Mouse (Mus musculus) kidney, adult 2 months (tissue): ENCODE data around the gene Cpm. TPM values are rescaled to one million over a fixed set of nuclear protein-coding genes. Genes with fewer than 3 reads are reported as not detected.

ENCODE experiments used
- DNase-seq: peaks from one replicate; pipeline ENCODE4 v3.0.0; 2021
- H3K27ac ChIP-seq: fragments of 200-500 bp; 2 replicates; pipeline ENCODE4 v1.5.1; 2012; ENCODE audit warnings: low read depth, low read length, control low read depth, inconsistent platforms; ENCODE audit not compliant: insufficient read depth
- H3K27me3 ChIP-seq: fragments of 200-500 bp; replicated peaks from 2 replicates; pipeline ENCODE4 v1.6.1; 2012; ENCODE audit warnings: mild to moderate bottlenecking, moderate library complexity, low read length, inconsistent platforms; ENCODE audit not compliant: control insufficient read depth, insufficient read depth
- H3K36me3 ChIP-seq: fragments of 200-500 bp; 2 replicates; pipeline ENCODE4 v1.6.1; 2012; ENCODE audit warnings: mild to moderate bottlenecking, moderate library complexity, low read length, inconsistent platforms; ENCODE audit not compliant: control insufficient read depth, insufficient read depth
- H3K4me1 ChIP-seq: fragments of 200-500 bp; 2 replicates; pipeline ENCODE4 v1.6.1; 2011; ENCODE audit warnings: low read length; ENCODE audit not compliant: control insufficient read depth, insufficient read depth
- H3K4me3 ChIP-seq: fragments of 200-500 bp; 2 replicates; pipeline ENCODE4 v1.5.1; 2011; ENCODE audit warnings: mild to moderate bottlenecking, low read depth, low read length, control low read depth; ENCODE audit not compliant: insufficient read depth
- CTCF ChIP-seq: fragments of 200-500 bp; conservative IDR thresholded peaks from 2 replicates; pipeline ENCODE4 v1.5.1; 2011; ENCODE audit warnings: low read depth, mild to moderate bottlenecking, control low read depth, low read length, moderate library complexity, mixed read lengths; ENCODE audit not compliant: insufficient read depth, insufficient read length
- POLR2A ChIP-seq: fragments of 200-500 bp; IDR thresholded peaks from one replicate; pipeline ENCODE4 v1.6.1; 2011; ENCODE audit warnings: low read depth, low read length, control low read depth
- WGBS: fragments of 180-500 bp; shearing (Covaris S2); methylation state at CpG from one replicate; pipeline ENCODE4 v1.1.7; 2018; 5-methylcytosine and 5-hydroxymethylcytosine counted together
- polyA plus RNA-seq: library from polyadenylated mRNA; depleted of rRNA; stranded (reverse); fragments of >200 nt; gene quantifications from 2 replicates; pipeline ENCODE4 v1.2.3, GENCODE M21; 2012

The Cpm gene
- polyA plus RNA-seq, 1 experiment, result 37.2 TPM

DNA sequence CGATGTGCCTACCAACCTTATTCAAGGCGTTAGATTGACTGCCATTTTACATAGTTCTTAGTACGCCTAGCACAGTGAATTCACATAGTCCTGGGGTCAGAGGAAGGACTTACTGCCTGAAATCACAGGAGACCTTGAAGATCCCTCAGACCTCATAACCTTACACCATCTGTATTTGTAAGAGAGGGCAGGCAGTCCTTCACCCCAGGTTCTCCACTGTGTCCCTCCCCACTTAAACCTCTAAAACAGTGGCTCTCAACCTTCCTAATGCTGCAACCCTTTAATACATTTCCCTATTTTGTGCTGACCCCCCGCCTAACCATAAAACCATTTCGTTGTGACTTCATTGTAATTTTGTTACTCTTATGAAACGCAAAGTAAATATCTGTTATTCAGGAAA, 1.4 kb upstream of the Cpm start:
- 62% methylated on average over 6 of the region's 6 CpGs for WGBS
- DNase-seq, result no peak
- TF ChIP-seq CTCF, result no peak
- no peak for TF ChIP-seq POLR2A
- Histone ChIP-seq H3K27me3 (peaks cover 1% of the 10 kb centered on the region; the same call in 1 of the 2 replicates), H3K4me1 (peaks cover 3% of the 10 kb centered on the region; the same call in 1 of the 2 replicates), H3K27ac (no peak overlapping the region), H3K36me3 (no peaks in the 10 kb centered on the region), H3K4me3 (no peak overlapping the region)

DNA sequence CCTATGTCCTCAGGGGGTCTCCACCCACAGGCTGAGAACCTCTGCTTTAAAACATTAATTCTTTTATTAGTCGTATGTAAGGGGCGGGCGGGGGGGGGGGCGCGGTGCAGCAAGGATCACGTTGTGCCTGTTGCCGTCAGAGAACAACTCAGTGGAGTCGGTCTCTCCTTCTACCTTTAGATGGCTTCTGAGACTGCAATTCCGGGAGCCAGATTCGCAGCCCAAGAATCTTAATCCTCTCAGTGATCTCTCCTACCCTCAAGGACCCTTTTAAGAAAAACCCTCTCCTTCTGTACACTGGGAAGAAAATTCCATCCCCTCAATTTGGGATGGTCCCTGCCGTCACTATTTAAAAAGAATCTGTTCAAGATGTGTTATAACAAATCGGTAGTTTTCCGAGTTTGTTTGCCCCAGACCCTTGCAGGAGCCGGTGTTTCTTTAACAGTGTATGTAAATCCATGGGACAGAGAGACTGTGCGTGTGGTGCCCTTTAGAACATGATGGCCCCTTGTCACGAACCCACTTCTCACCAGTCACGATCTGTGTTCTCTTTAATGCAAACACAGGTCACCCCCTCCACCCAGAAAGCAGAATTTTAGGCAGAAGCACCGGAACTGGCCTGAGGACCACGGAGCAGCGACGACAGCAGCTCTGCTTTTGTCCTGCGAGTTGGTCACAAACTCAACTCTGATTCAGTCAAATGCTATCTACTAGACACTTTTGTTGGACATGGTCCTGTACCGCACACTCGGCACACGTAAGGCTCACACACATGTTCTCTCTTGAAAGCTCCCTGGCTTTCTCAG, 734 bp upstream of the Cpm start:
- TF ChIP-seq POLR2A, result no peak
- TF ChIP-seq CTCF, result 0 out of 2 replicates have a peak, but pooled peaks have one; percentile 2
- no peak overlapping the region for H3K27ac ChIP-seq
- peaks cover 3% of the 10 kb centered on the region; the same call in 1 of the 2 replicates for H3K4me1 ChIP-seq
- peak overlapping the region; percentile 50 for H3K4me3 ChIP-seq
- no peak for DNase-seq
- WGBS, result 9% methylated on average over 25 of the region's 25 CpGs
- peaks cover 1% of the 10 kb centered on the region; the same call in 1 of the 2 replicates for H3K27me3 ChIP-seq
- H3K36me3 ChIP-seq, result no peaks in the 10 kb centered on the region

DNA sequence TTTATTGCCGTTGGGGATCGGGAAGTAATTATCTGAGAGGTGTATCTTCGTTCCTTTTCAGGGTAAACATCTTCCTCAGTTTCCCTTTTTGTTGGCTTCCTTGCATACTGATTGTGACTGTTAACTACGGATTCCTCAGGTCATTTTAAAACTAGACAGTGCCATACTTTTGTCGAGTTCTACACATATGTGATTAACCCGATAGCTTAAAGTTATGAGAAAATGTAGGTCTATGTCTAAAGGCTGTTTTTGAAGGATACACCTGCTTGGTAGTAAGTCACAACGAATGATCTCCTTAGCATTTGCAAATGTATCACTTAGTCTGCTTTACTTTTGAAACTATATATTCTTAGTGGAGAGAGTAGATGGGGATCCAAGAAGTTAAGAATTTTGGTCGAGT, 876 bp downstream of the Cpm start:
- Histone ChIP-seq H3K4me1 (peaks cover 3% of the 10 kb centered on the region; the same call in 1 of the 2 replicates), H3K27me3 (peaks cover 1% of the 10 kb centered on the region; the same call in 1 of the 2 replicates), H3K27ac (no peak overlapping the region), H3K36me3 (no peaks in the 10 kb centered on the region), H3K4me3 (no peak overlapping the region; the same call in 1 of the 2 replicates)
- TF ChIP-seq POLR2A (no peak), CTCF (no peak)
- WGBS, result 24% methylated on average over 8 of the region's 8 CpGs
- no peak for DNase-seq

DNA sequence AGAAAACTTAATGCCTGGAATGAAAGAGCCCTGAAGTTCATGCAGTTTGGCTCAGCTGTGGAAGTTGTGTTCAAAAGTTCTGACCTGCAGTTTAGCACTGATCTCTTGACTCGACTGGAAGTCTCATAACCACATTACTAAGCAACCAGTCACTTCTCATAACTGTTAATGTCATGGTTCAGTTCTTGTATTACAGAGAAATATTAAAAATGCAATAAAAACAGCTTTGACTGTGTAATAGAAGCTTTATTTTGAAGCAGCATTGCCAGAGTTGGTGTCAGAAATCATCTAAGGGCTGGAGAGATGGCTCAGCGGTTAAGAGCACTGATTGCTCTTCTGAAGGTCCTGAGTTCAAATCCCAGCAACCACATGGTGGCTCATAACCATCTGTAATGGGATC, 1.5 kb downstream of the Cpm start:
- Histone ChIP-seq H3K27ac (no peak overlapping the region), H3K27me3 (peaks cover 1% of the 10 kb centered on the region; the same call in 1 of the 2 replicates), H3K4me3 (no peak overlapping the region), H3K36me3 (no peaks in the 10 kb centered on the region), H3K4me1 (peaks cover 3% of the 10 kb centered on the region; the same call in 1 of the 2 replicates)
- TF ChIP-seq POLR2A, result no peak
- no peak for TF ChIP-seq CTCF
- no peak for DNase-seq
- 66% methylated on average over 2 of the region's 2 CpGs for WGBS

DNA sequence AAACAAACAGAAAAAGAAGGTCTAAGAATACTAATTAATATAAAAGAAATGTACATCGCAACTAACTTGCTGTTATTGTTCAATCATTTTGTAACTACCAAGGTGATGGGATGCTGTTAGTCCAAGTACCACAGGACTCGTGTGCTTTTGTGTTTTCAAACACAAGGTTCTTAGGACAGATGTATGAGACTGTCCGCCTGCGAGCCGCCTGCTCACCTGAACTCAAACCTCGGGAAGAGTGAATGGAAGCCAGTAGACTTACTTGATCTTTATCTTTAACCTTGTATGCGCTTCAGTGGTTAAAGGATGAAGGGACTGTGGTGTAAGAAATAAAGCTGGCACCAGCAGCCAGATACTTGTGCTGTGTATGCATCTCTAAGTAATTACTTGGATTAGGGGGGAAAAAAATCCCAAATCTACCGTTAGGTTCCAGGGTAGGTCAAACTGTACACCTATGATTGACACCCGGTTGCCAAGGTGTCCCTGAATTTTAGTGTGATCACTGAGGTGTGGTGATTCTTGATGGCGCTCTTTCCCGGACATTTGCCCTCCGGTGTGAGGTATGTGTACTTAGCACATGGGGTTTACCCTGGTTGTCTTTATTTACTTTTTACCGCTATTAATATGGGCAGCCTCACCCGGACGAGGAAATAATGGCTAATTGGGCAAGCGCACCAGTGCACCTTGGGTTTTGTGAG, 2.4 kb downstream of the Cpm start:
- Histone ChIP-seq H3K27me3 (peaks cover 1% of the 10 kb centered on the region; the same call in 1 of the 2 replicates), H3K27ac (no peak overlapping the region), H3K36me3 (no peaks in the 10 kb centered on the region), H3K4me1 (peaks cover 3% of the 10 kb centered on the region; the same call in 1 of the 2 replicates), H3K4me3 (no peak overlapping the region)
- WGBS, result 72% methylated on average over 16 of the region's 16 CpGs
- DNase-seq, result no peak
- no peak for TF ChIP-seq POLR2A
- no peak for TF ChIP-seq CTCF

DNA sequence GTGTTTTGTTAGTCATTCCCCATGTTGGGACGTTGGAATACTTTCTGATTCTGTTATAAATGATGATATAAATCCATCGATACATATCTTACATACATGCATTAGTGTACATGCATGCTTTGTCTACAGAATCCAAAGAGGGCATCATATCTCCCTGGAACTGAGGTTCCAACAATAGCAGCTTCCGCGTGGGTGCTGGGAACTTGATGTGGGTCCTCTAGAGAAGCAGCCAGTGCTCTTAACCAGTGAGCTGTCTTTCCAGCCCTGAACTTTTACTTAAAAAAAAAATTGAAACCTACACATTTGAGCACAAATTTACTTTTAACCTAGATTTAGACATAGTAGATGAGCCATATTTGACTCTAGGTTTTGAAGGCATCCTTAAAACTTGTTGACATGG, 3.1 kb downstream of the Cpm start:
- H3K27me3 ChIP-seq, result peaks cover 1% of the 10 kb centered on the region; the same call in 1 of the 2 replicates
- H3K4me1 ChIP-seq, result peaks cover 3% of the 10 kb centered on the region; the same call in 1 of the 2 replicates
- no peak for DNase-seq
- WGBS, result 90% methylated on average over 4 of the region's 4 CpGs
- no peak overlapping the region for H3K4me3 ChIP-seq
- H3K27ac ChIP-seq, result no peak overlapping the region
- no peaks in the 10 kb centered on the region for H3K36me3 ChIP-seq
- TF ChIP-seq CTCF (no peak), POLR2A (no peak)
